Mouse (Mus musculus) stomach, embryonic 14.5 days (tissue): ENCODE measurements at regions not wholly inside any gene's neighbourhood (a gene's known extent, or its start where the extent isn't known, plus 50 kb on each side); places are given as distances from the start of the nearest gene placed in this dataset.
"Not testable (repeated sequence)": the region's sequence is repeated elsewhere in the genome, so short reads cannot be mapped to it uniquely, and the experiment has no call there.

Source experiments
- ATAC-seq: fragments of 200-750 bp; cut with Nextera tagmentation; 2 replicates; pipeline ENCODE4 v1.8.0; 2017; ENCODE audit warnings: low read depth, moderate TSS enrichment; ENCODE audit not compliant: insufficient number of reproducible peaks, insufficient read depth, low FRiP score
- H3K27ac ChIP-seq: fragments of 300-500 bp; sonication (generic); 2 replicates; pipeline ENCODE4 v1.5.1; 2014; ENCODE audit warnings: mild to moderate bottlenecking, low read length, moderate library complexity, mixed read lengths
- H3K27me3 ChIP-seq: fragments of 300-500 bp; sonication (generic); 2 replicates; pipeline ENCODE4 v1.6.1; 2014; ENCODE audit warnings: low read length, control low read depth, mixed read lengths; ENCODE audit not compliant: control insufficient read depth, insufficient read depth
- H3K36me3 ChIP-seq: fragments of 300-500 bp; sonication (generic); 2 replicates; pipeline ENCODE4 v1.6.1; 2014; ENCODE audit warnings: mild to moderate bottlenecking, control low read depth, low read length, moderate library complexity, mixed read lengths; ENCODE audit not compliant: control insufficient read depth, insufficient read depth
- H3K4me1 ChIP-seq: fragments of 300-500 bp; sonication (generic); 2 replicates; pipeline ENCODE4 v1.6.1; 2014; ENCODE audit warnings: low read length, control low read depth, mixed read lengths; ENCODE audit not compliant: control insufficient read depth, insufficient read depth
- H3K4me2 ChIP-seq: fragments of 300-500 bp; sonication (generic); replicated peaks from 2 replicates; pipeline ENCODE4 v1.6.1; 2014; ENCODE audit warnings: low read depth, low read length, control low read depth
- H3K4me3 ChIP-seq: fragments of 300-500 bp; sonication (generic); 2 replicates; pipeline ENCODE4 v1.5.1; 2014; ENCODE audit warnings: low read depth, low read length, control low read depth
- H3K9ac ChIP-seq: fragments of 300-500 bp; sonication (generic); replicated peaks from 2 replicates; pipeline ENCODE4 v1.6.1; 2014; ENCODE audit warnings: low read depth, mild to moderate bottlenecking, control low read depth, low read length, moderate library complexity, mixed read lengths
- H3K9me3 ChIP-seq: fragments of 300-500 bp; sonication (generic); 2 replicates; pipeline ENCODE4 v1.6.1; 2016; ENCODE audit warnings: low read depth, low read length, control low read depth; ENCODE audit not compliant: control insufficient read depth
- WGBS: fragments of 180-500 bp; shearing (Covaris S2); extraction: QIAGEN DNeasy Blood & Tissue Kit; methylation state at CpG from one replicate; pipeline ENCODE4 v1.1.7; 2014; 5-methylcytosine and 5-hydroxymethylcytosine counted together

- Histone ChIP-seq H3K4me1 (no peaks in the 10 kb centered on the region), H3K27me3 (no peaks in the 10 kb centered on the region), H3K9ac (no peak overlapping the region), H3K36me3 (no peaks in the 10 kb centered on the region), H3K9me3 (no peaks in the 10 kb centered on the region), H3K27ac (no peak overlapping the region), H3K4me3 (no peak overlapping the region), H3K4me2 (no peak overlapping the region)
- no peak for ATAC-seq
- 71% methylated on average over 4 of the region's 4 CpGs for WGBS
Observed at GRCm38 (mm10) chr6:100406504-100406903, 119.2 kb upstream of the Rybp start.

GRCm38 (mm10) chr6:100404161-100404560, 116.9 kb upstream of the Rybp start:
- no peak overlapping the region for H3K9ac ChIP-seq
- H3K9me3 ChIP-seq, result no peaks in the 10 kb centered on the region
- H3K27me3 ChIP-seq, result no peaks in the 10 kb centered on the region
- no peak for ATAC-seq
- H3K36me3 ChIP-seq, result no peaks in the 10 kb centered on the region
- no peak overlapping the region for H3K4me2 ChIP-seq
- H3K4me1 ChIP-seq, result no peaks in the 10 kb centered on the region
- no peak overlapping the region for H3K27ac ChIP-seq
- WGBS, result 80% methylated on average over 3 of the region's 3 CpGs
- no peak overlapping the region for H3K4me3 ChIP-seq

GRCm38 (mm10) chr6:100402716-100403115, 115.4 kb upstream of the Rybp start:
- WGBS, result 39% methylated on average over 4 of the region's 4 CpGs
- no peak overlapping the region for H3K4me3 ChIP-seq
- H3K4me1 ChIP-seq, result no peaks in the 10 kb centered on the region
- ATAC-seq, result no peak
- H3K27me3 ChIP-seq, result no peaks in the 10 kb centered on the region
- no peak overlapping the region for H3K9ac ChIP-seq
- H3K4me2 ChIP-seq, result no peak overlapping the region
- H3K27ac ChIP-seq, result no peak overlapping the region
- H3K36me3 ChIP-seq, result no peaks in the 10 kb centered on the region
- no peaks in the 10 kb centered on the region for H3K9me3 ChIP-seq

- Histone ChIP-seq H3K27me3 (no peaks in the 10 kb centered on the region), H3K4me3 (no peak overlapping the region), H3K9me3 (no peaks in the 10 kb centered on the region), H3K36me3 (no peaks in the 10 kb centered on the region), H3K4me2 (no peak overlapping the region), H3K9ac (no peak overlapping the region), H3K27ac (no peak overlapping the region), H3K4me1 (no peaks in the 10 kb centered on the region)
- no peak for ATAC-seq
- whole genome bisulfite sequencing, result 90% methylated on average over 2 of the region's 2 CpGs
Observed at GRCm38 (mm10) chr6:100401728-100402127, 114.4 kb upstream of the Rybp start.

- not testable (repeated sequence) for H3K4me3 ChIP-seq, H3K36me3 ChIP-seq, ATAC-seq, H3K9me3 ChIP-seq, H3K27ac ChIP-seq, H3K4me2 ChIP-seq, H3K9ac ChIP-seq, H3K4me1 ChIP-seq, H3K27me3 ChIP-seq
- 76% methylated on average over 1 of the region's 1 CpGs for WGBS
Observed at GRCm38 (mm10) chr6:100399387-100399786, 112.1 kb upstream of the Rybp start.

- no peak overlapping the region for H3K9ac ChIP-seq
- 61% methylated on average over 14 of the region's 14 CpGs for WGBS
- 0 out of 2 replicates have a peak, but pooled peaks cover 2% of the 10 kb centered on the region for H3K9me3 ChIP-seq
- H3K27ac ChIP-seq, result no peak overlapping the region
- no peak overlapping the region for H3K4me3 ChIP-seq
- H3K27me3 ChIP-seq, result no peaks in the 10 kb centered on the region
- no peak overlapping the region for H3K4me2 ChIP-seq
- no peaks in the 10 kb centered on the region for H3K4me1 ChIP-seq
- ATAC-seq, result no peak
- H3K36me3 ChIP-seq, result no peaks in the 10 kb centered on the region
Observed at GRCm38 (mm10) chr6:100396311-100397200, 109.3 kb upstream of the Rybp start.

GRCm38 (mm10) chr6:100390258-100390910, 103.1 kb upstream of the Rybp start:
- H3K27me3 ChIP-seq, result no peaks in the 10 kb centered on the region
- no peak overlapping the region for H3K27ac ChIP-seq
- ATAC-seq, result no peak
- no peak overlapping the region for H3K4me3 ChIP-seq
- H3K9me3 ChIP-seq, result 0 out of 2 replicates have a peak, but pooled peaks cover 2% of the 10 kb centered on the region
- 0 out of 2 replicates have a peak, but pooled peaks cover 3% of the 10 kb centered on the region for H3K4me1 ChIP-seq
- no peak overlapping the region for H3K4me2 ChIP-seq
- H3K36me3 ChIP-seq, result no peaks in the 10 kb centered on the region
- 87% methylated on average over 7 of the region's 7 CpGs for WGBS
- H3K9ac ChIP-seq, result no peak overlapping the region

GRCm38 (mm10) chr6:100387042-100387441, 99.8 kb upstream of the Rybp start:
- no peak for ATAC-seq
- Histone ChIP-seq H3K9me3 (no peaks in the 10 kb centered on the region), H3K4me2 (no peak overlapping the region; the same call in 1 of the 2 replicates), H3K4me3 (no peak overlapping the region), H3K27me3 (no peaks in the 10 kb centered on the region), H3K4me1 (0 out of 2 replicates have a peak, but pooled peaks cover 3% of the 10 kb centered on the region), H3K27ac (peak overlapping the region; percentile 48), H3K36me3 (no peaks in the 10 kb centered on the region), H3K9ac (no peak overlapping the region)
- WGBS, result 14% methylated on average over 5 of the region's 5 CpGs
